In genomic region chr17:30609305-30609979, GRCm38 (mm10) we compare ENCODE assay signal across 8 mouse cellular contexts. TPM values are rescaled to one million over a fixed set of nuclear protein-coding genes. Genes with fewer than 3 reads are reported as not detected.
DNase-seq lines count a peak whose midpoint lies in the region; ATAC-seq lines count a peak whose summit lies in the region.

No protein-coding gene starts in this region.

- peaks cover 37% of the 10 kb centered on the region for H3K4me1 ChIP-seq in limb, embryonic 15.5 days
- H3K4me1 ChIP-seq in limb, embryonic 10.5 days = peaks cover 26% of the 10 kb centered on the region
- peaks cover 41% of the 10 kb centered on the region for H3K4me1 ChIP-seq in hindbrain, embryonic 10.5 days (replicated peaks)

- H3K9ac ChIP-seq in limb, embryonic 15.5 days = no peak overlapping the region

- peak; percentile 35 for DNase-seq in cerebellum, adult 11-12 months
- DNase-seq in cerebellum, postnatal 14 days = no peak
- no peak for DNase-seq in limb, embryonic 10.5 days (ENCODE audit: low spot score)
- DNase-seq in right cerebral cortex, postnatal 14 days = peak; percentile 29
- no peak for DNase-seq in hindbrain, embryonic 10.5 days (ENCODE audit: low spot score)

- H3K9me3 ChIP-seq in limb, embryonic 15.5 days = no peaks in the 10 kb centered on the region
- no peaks in the 10 kb centered on the region for H3K9me3 ChIP-seq in limb, embryonic 10.5 days (replicated peaks)
- H3K9me3 ChIP-seq in hindbrain, embryonic 10.5 days = no peaks in the 10 kb centered on the region

- ATAC-seq in limb, embryonic 15.5 days (ENCODE audit: insufficient number of reproducible peaks, low FRiP score, low TSS enrichment, low read depth) = no peak
- ATAC-seq in erythroid progenitor cell, adult 5-6 weeks (replicated peaks; ENCODE audit: low FRiP score, poor library complexity, severe bottlenecking) = peak; percentile 70
- ATAC-seq in CD4-positive, CD25-positive, alpha-beta regulatory T cell, adult 4 months = no peak

- H3K4me3 ChIP-seq in limb, embryonic 15.5 days = 0 out of 2 replicates have a peak overlapping the region, but pooled peaks have one; percentile 4
- no peak overlapping the region for H3K4me3 ChIP-seq in limb, embryonic 10.5 days
- no peak overlapping the region for H3K4me3 ChIP-seq in hindbrain, embryonic 10.5 days

- H3K4me2 ChIP-seq in limb, embryonic 15.5 days = 0 out of 2 replicates have a peak overlapping the region, but pooled peaks have one; percentile 6

- no peaks in the 10 kb centered on the region for H3K27me3 ChIP-seq in limb, embryonic 15.5 days
- H3K27me3 ChIP-seq in limb, embryonic 10.5 days (ENCODE audit: low read depth, poor library complexity, severe bottlenecking) = no peaks in the 10 kb centered on the region
- H3K27me3 ChIP-seq in hindbrain, embryonic 10.5 days (ENCODE audit: insufficient read depth, poor library complexity, severe bottlenecking) = no peaks in the 10 kb centered on the region

- no peaks in the 10 kb centered on the region for H3K36me3 ChIP-seq in limb, embryonic 15.5 days
- H3K36me3 ChIP-seq in limb, embryonic 10.5 days = peaks cover 15% of the 10 kb centered on the region
- H3K36me3 ChIP-seq in hindbrain, embryonic 10.5 days = no peaks in the 10 kb centered on the region; the same call in 1 of the 2 replicates

- WGBS in limb, embryonic 15.5 days = 69% methylated on average over 16 of the region's 16 CpGs
- 95% methylated on average over 16 of the region's 16 CpGs for WGBS in limb, embryonic 10.5 days
- WGBS in hindbrain, embryonic 10.5 days = 94% methylated on average over 16 of the region's 16 CpGs

- peak overlapping the region; percentile 27; the same call in 1 of the 2 replicates for H3K27ac ChIP-seq in limb, embryonic 15.5 days
- no peak overlapping the region for H3K27ac ChIP-seq in limb, embryonic 10.5 days
- no peak overlapping the region; the same call in 1 of the 2 replicates for H3K27ac ChIP-seq in hindbrain, embryonic 10.5 days

RNA-seq across cellular contexts. Expression of gene Dnah8, which starts 14.7 kb away (rescaled TPM):
- polyA plus RNA-seq in limb, embryonic 15.5 days (2015; fragmentation: Nextera tagmentation; extraction: Ambion mirVana) = 1.3 and 1.4 TPM in 2 replicates
- 0.49 and 0.51 TPM in 2 replicates for polyA plus RNA-seq in limb, embryonic 10.5 days (2016; fragmentation: Nextera tagmentation; extraction: Ambion mirVana)
- 4.3 and 23.9 TPM in 2 replicates for total RNA-seq in erythroid progenitor cell, adult 5-6 weeks (2015; ENCODE audit: low replicate concordance)
- 6.1 and 6.3 TPM in 2 replicates for total RNA-seq in erythroid progenitor cell, adult 5-6 weeks (2017; ENCODE audit: low replicate concordance)
- 1.0 and 1.3 TPM in 2 replicates for polyA plus RNA-seq in hindbrain, embryonic 10.5 days (2016; fragmentation: Nextera tagmentation; extraction: Ambion mirVana)
- polyA plus RNA-seq in CD4-positive, CD25-positive, alpha-beta regulatory T cell, adult 4 months (2017; shearing (Covaris generic)) = 10 to 100 TPM; 22.6 to 23.4 TPM

RNA-seq across cellular contexts. Expression of gene Glo1, which starts 17.2 kb away (rescaled TPM):
- polyA plus RNA-seq in limb, embryonic 15.5 days (2015; fragmentation: Nextera tagmentation; extraction: Ambion mirVana) = 186 TPM in 2 replicates
- polyA plus RNA-seq in limb, embryonic 10.5 days (2016; fragmentation: Nextera tagmentation; extraction: Ambion mirVana) = 202 and 206 TPM in 2 replicates
- 81.4 and 114 TPM in 2 replicates for total RNA-seq in erythroid progenitor cell, adult 5-6 weeks (2015; ENCODE audit: low replicate concordance)
- total RNA-seq in erythroid progenitor cell, adult 5-6 weeks (2017; ENCODE audit: low replicate concordance) = 95.2 and 103 TPM in 2 replicates
- polyA plus RNA-seq in hindbrain, embryonic 10.5 days (2016; fragmentation: Nextera tagmentation; extraction: Ambion mirVana) = 230 and 231 TPM in 2 replicates
- polyA plus RNA-seq in CD4-positive, CD25-positive, alpha-beta regulatory T cell, adult 4 months (2017; shearing (Covaris generic)) = 100 to 1,000 TPM; 131 to 137 TPM

RNA-seq across cellular contexts. Expression of gene Btbd9, which starts 33.2 kb away (rescaled TPM):
- polyA plus RNA-seq in limb, embryonic 15.5 days (2015; fragmentation: Nextera tagmentation; extraction: Ambion mirVana) = 54.5 and 55.0 TPM in 2 replicates
- polyA plus RNA-seq in limb, embryonic 10.5 days (2016; fragmentation: Nextera tagmentation; extraction: Ambion mirVana) = 40.5 and 57.5 TPM in 2 replicates
- total RNA-seq in erythroid progenitor cell, adult 5-6 weeks (2015; ENCODE audit: low replicate concordance) = 8.8 and 14.1 TPM in 2 replicates
- 4.6 and 7.7 TPM in 2 replicates for total RNA-seq in erythroid progenitor cell, adult 5-6 weeks (2017; ENCODE audit: low replicate concordance)
- polyA plus RNA-seq in hindbrain, embryonic 10.5 days (2016; fragmentation: Nextera tagmentation; extraction: Ambion mirVana) = 66.1 and 67.3 TPM in 2 replicates
- polyA plus RNA-seq in CD4-positive, CD25-positive, alpha-beta regulatory T cell, adult 4 months (2017; shearing (Covaris generic)) = 10 to 100 TPM; 58.9 to 82.9 TPM

Comparison
In these comparisons a context has a peak if more than half of its experiments do, and no peak if none do; other contexts are left out.
1. DNase-seq: peak in cerebellum, adult 11-12 months (single experiment) and right cerebral cortex, postnatal 14 days (single experiment); none in cerebellum, postnatal 14 days (0 of 2), limb, embryonic 10.5 days (single experiment) and hindbrain, embryonic 10.5 days (single experiment).